Mouse (Mus musculus): ENCODE measurements around the gene Rps16.

The Rps16 gene

GRCm38 (mm10) chr7:28373131-28373581 is 22.7 kb downstream of the Rps16 start:
- intact Hi-C loops (cut with DNase I) = loop anchor here (1.0 kb wide), 1 partner anchor 13 kb away; no protein-coding TSS in a partner anchor

DNA sequence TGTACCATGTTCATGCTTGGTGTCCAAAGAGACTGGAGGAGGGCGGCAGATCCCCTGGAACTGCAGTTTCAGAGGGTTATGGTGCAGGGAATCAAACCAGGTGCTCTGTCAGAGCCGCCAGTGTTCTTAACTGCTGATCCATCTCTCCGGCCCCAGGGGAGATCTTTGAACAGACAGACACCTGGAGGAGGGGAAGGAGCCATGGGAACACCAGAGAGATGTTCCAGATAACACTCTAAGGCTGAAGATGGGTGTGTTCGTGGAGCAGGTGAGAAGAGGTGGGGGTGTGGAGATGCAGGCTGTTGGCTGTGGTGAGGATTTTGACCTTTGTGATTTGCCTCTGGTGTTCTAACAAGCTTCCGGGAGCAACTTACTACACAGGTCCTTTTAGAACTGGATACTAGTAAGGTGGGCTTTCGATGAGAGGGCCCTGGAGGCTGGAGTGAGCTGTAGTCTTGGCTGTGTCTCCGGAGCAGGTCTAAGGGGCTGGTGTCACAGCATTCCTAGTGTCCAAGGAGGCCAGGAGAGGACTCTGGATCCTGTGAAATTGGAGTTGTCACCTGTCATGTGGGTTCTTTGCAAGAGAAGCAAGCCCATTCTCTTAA is 23.5 kb downstream of the Rps16 start:
- intact Hi-C loops (cut with DNase I) = loop anchor here (1.0 kb wide), 1 partner anchor 12 kb away; no protein-coding TSS in a partner anchor

DNA sequence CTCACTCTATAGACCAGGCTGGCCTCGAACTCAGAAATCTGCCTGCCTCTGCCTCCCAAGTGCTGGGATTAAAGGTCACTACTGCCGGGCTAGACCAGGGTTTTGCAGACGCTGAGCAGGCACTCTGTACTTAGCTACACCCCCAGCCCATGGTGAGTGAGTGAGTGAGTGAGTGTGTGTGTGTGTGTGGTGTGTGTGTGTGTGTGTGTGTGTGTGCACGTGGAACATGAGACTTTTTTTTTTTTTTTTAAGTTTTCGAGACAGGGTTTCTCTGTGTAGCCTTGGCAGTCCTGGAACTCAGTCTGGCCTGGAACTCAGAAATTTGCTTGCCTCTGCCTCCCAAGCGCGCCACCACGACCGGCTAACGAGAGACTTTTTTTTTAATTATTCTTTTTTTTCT is 24.2 kb downstream of the Rps16 start:
- intact Hi-C loops (cut with DNase I) = no loop called here

DNA sequence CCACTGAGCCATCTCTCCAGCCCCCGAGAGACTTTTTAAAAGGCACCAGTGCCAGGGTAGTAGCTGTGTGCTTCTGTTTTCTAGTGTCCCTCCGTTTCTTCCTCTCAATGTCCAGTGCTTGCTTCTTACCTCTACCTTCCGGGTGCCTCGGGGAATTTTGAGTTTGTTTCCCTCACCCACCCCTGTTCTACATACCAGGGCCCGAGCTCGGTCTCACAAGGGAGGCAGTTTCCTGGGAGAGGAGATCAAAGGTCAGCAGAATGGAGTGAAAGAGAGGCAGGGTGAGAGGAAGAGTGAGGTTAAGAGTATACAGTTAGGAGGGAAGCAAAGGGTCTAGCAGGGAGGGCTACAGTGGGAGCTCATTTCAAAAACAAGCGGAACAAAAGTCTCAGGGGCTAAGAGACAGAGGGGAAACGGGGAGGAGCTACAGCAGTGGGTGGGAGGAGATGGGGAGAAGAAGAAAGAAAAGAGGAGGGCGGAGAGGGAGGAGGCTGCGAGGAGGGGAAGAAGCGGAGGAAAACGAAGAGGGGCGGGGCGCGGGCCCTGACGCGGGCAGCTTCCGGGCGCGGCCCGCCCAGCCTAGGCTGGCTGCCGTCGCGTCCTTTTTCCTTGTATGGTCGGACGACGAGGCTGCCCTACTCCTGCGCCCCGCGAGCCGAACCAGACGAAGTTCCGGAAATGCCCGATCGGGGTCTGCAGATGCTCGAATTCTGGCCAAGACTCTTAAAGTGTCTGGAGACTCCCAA is 24.9 kb downstream of the Rps16 start:
- intact Hi-C loops (cut with DNase I) = no loop called here

GRCm38 (mm10) chr7:28376011-28376771 is 25.7 kb downstream of the Rps16 start:
- intact Hi-C loops (cut with DNase I) = no loop called here

DNA sequence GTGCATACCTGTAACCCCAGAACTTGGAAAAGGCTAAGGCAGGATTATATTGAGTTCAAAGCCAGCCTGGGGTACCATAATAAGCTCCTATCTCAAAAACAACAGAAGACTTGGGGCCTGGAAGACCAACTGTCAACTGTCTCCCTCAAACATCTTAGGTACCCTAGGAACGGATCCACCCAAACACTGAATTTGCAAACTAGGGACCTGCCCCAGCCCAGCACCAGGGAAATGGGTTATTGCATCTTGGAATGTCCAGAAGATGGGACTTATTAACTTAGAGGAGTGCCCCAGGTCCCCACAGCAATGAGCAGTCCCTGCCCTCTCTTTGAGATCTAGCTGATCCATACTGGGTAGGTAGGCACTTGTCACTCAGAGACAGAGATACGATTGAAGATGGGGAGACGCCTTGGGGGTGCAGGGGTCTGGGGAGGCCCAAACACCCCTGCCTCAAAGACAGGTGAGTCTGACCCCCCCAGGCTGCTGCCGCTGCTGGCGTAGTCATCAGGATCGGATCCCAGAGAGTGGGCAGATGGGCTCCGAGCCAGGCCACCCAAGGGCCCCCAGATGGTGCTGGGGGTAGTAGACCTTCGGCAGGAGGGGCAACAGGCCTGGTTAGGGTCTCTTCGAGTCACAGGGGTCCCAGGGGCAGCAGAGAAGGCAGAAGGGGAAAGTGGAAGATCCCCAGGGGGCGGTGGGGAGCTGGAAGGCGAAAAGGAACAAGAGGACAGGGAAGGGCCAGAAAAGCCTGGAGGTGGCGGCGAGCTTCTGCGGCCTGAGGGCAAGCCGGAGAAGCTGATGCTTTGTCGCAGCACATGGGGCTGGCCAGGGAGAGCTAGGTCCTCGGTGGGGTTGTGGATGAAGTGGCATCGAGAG is 27.0 kb downstream of the Rps16 start:
- intact Hi-C loops (cut with DNase I) = no loop called here

DNA sequence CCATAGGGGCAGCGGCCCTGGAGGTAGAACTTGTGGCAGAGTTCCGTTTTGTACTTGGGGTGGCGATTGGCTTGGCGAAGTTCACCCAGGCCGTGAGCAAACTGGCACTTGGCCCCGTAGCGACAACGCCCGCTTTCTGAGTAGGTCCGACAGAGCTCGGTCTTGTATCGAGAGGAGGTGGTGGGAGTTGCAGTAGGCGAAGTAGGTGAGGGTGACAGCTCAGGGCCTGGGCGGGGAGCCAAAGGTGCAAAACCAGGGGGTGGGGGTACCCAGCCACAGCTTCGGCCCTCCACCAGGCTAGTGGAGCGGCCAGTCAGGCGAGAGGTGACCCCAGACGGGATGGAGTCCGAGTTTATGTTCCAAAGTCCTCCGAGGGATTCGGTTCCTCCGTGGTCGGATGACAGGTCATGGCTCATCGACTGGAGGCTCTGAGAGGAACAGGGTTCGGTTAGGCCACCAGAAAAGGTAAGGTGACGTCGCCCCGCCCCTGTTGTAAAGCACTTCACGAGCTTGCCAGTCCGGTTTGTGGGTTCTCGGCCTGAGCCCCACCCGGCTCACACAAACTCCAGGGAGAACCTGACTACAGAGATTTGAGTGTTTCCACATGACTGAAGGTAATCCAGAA is 27.7 kb downstream of the Rps16 start:
- intact Hi-C loops (cut with DNase I) = no loop called here

DNA sequence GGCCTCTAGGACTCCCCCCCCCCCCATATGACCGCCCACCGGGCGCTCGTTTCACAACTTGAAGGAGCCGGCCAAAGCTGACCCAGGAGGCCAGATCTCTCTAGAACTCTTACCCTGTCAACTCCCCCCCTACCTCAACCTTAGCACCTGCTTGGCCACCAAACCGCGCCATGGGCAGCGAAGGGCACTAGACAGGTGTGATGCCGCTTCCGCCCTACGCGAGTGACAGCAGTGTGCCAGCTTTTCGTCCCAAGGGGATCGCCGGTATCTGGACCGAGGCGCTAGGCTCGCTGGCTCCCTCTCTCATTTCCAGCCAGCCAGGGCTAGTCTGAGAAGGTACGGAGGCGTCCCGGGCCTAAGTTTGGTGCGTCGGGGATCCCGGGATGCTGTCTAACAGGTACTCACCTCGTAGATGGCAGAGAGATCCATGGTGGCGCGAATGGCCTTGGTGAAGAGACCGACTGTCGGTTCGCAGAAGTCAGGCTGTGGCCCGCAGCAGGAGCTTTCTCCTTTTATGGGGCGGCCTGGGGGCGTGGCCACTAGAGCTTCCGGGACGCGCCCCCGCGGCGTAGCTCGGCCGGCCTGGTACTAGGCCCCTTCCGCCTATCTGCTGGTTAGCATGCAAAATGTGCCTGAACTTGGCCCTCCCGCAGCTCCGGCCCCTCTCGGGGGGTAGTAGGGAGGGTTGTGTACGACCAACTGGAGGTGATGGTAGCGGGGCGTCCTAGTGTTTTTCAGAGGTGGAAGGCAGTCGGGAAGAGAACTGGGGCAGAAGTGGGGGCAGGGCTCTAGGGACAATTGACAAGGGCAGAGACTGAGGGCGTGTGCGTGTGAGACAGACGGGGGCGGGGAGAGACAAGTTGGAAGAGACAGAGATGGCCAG is 28.6 kb downstream of the Rps16 start:
- intact Hi-C loops (cut with DNase I) = no loop called here

- intact Hi-C loops (cut with DNase I) = no loop called here
These were observed 30.0 kb downstream of the Rps16 start, which contains the start of gene Zfp36 for GRCm38 (mm10) chr7:28380237-28381016. Gene Zfp36 (minus strand): TSS chr7:28380253.

DNA sequence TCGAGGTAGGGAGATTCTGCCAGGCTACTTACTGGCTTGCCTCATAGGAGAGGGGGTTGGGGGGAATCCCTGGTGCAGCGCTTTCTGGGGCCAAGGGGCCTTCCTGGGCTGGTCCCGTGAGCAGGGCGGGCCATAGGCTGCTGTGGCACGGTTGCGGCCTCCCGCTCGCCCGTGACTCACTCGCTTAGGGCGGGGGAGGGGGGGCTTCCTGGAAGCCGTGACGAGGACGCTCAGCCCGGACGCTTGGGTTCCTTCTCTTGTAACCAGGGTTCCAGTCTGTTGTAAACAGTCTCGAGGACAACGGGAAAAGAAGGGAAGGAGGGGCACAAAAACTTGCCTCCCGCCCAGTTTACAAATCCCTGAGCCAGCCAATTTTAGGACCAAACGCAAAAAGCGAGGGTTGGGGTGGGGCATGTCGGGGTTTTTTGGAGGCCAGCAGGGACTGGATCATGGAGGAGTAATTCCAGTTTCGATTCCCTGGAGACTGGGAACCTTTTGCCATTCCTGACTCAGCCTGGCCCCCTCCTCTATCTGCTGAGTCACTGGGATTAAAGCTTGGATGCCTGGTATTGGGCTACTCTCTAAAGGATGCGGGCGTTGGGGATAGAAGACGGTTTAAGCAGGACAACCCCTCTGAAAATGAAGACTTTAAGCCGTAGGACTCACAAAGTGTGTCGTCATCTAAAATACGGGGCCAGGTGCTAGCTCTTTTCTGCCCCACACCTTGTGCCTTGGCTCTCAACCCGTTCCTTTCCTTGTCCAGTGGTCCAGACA is 30.8 kb downstream of the Rps16 start:
- intact Hi-C loops (cut with DNase I) = no loop called here

DNA sequence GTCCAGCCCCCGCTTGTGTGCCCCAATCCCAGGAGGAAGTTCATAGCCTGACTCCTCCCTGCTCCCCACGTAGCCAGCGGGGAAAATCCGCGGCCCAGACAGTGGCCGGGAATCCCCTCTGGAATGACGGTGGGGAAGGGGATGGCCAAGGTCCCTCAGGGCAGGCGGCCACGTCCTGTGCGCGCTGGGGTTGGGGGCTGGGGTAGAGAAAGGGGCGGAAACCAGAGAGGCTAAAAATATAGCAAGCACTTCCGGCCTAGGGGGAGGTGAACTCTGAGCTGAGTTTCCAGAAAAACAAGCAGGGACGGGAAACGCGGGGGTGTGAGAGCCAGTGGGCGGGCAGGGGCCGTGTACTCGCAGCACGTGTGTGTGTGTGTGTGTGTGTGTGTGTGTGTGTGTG is 31.5 kb downstream of the Rps16 start:
- intact Hi-C loops (cut with DNase I) = no loop called here

DNA sequence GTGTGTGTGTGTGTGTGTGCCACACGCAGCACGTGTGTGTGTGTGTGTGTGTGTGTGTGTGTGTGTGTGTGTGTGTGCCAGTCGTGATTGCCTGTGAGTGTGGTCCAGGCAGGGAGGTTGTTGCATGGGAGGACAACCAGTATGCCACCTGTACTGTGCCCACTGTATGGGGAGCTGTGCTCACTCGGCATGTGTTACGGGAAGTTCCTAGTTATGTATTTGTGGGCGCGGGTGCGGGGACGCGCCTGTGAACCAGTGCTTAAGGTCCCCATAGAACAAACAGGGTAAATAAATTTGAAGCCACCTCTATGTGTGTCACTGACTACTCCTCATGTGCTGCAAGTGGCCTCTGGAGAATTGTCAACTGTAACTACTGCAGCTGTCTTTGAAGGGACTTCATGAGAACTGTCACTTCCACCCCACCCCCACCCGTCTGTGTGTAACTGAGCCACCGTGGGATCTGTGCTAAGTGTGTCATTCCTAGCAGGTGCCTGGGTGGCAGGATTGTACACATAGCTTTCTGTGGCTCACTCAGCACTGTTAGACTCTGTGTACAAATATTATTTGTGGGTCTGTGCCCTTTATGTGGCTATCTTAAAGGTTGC is 32.0 kb downstream of the Rps16 start:
- intact Hi-C loops (cut with DNase I) = no loop called here

DNA sequence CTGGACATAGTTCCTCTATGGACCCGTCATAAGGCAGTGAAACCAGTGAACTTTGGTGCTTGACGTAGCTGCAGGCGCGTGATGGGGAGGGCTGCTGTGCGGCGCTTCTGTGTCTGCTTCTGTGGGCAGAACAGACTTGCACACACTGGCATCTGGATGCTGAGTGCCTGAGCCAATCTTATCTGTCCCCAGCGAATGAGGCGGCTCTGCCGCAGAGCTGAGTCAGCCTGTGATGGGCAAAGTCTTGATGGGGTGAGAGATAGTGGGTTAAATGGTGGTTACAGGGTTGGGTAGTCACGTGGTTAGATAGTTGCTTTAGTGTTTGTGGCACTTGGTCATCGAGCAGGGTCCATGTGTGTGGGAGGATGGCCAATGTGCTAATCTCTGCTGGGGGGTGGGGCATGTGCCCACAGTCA is 32.5 kb downstream of the Rps16 start:
- intact Hi-C loops (cut with DNase I) = no loop called here

- intact Hi-C loops (cut with DNase I) = no loop called here
These were observed 33.2 kb downstream of the Rps16 start for GRCm38 (mm10) chr7:28383606-28384005.

- intact Hi-C loops (cut with DNase I) = no loop called here
These were observed 33.7 kb downstream of the Rps16 start for GRCm38 (mm10) chr7:28384162-28384561.

DNA sequence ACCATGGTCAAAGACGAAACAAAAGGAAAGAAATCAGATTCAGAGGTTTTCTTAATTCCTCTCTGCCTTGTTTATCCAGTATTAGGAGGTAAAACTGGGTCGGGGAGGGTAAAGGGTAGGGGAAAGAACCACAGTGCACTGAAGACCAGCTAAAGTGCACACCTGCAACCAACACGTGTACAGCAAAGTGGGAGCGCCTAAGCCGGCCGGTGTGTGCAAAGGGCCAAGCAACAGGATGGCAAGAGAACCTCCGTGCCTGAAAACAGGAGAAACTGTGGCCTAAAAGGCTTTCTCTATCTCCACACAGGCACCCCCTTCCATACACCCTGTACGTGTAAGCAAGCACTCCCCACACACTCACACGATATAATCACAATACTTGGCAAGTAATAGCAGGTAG is 34.7 kb downstream of the Rps16 start:
- intact Hi-C loops (cut with DNase I) = no loop called here

GRCm38 (mm10) chr7:28386007-28386406 is 35.6 kb downstream of the Rps16 start:
- intact Hi-C loops (cut with DNase I) = loop anchor here (1.0 kb wide), 1 partner anchor 13 kb away; no protein-coding TSS in a partner anchor

Measured in adrenal gland (tissue).